Mouse (Mus musculus) activated CD4-positive, CD25-positive, alpha-beta regulatory T cell, adult 4 months (primary cell): ENCODE measurements at regions not wholly inside any gene's neighbourhood (a gene's known extent, or its start where the extent isn't known, plus 50 kb on each side); places are given as distances from the start of the nearest gene placed in this dataset.

Experiments used
- ATAC-seq: one replicate; pipeline ENCODE4 v1.8.0; 2017

DNA sequence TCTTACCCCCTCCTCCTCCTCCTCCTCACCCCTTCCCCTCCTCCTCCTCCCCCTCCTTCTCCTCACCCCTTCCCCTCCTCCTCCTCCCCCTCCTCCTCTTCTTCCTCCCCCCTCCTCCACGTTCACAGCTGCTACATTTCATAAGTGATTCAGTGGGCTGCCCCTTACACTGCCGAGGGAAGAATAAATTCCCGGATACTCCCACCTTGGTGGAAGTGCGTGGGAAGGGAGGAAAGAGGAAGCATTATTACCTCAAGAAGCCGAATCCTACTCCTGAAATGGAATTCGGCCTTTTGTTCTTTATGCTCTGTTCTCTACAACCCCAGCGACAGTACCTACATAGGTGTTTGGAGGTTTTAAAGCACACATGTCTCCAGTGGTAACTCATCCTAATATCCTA lies 256.1 kb downstream of the Cd83 start:
- no peak for ATAC-seq

DNA sequence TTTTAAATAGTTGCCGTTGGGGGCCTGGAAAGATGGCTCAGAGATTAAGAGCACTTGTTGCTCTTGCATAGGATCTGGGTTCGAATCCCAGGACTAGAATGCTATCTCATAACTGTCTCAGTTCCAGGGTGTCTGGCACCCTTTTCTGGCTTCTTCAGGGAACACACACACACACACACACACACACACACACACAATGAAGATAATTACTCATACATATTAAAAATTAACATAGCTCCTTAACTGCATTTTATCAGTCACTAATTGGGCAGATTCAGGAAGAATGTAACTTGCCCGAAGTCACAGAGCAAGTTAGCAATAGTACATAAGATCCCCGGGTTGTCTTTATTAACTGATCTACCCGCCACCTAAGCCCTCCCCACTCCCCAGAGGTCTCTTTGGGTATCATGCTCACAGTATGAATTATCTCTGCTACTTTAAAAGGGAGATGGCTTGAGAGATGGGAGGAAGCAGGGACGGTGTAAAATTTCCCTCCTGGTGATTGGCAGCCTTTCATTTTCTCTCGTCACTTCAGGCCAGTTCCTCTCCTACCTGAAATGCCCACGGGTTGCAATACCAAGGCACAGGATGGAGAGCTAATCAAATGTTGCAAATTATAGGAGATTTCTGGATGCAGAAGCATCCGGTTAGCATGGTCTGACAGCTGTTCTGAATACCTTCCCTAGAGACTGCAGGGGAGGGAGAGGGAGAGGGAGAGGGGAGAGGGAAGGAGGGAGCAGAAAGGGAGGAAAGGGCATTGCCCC lies 258.3 kb downstream of the Cd83 start:
- ATAC-seq = no peak

- no peak for ATAC-seq
Measured at GRCm38 (mm10) chr13:44043494-44043885, 258.9 kb downstream of the Cd83 start.

- no peak for ATAC-seq
Measured at GRCm38 (mm10) chr13:44044546-44045216, 260.1 kb downstream of the Cd83 start.

GRCm38 (mm10) chr13:44046436-44046835 lies 261.9 kb downstream of the Cd83 start:
- ATAC-seq = no peak

- no peak for ATAC-seq
Measured at GRCm38 (mm10) chr13:44054157-44054556, 269.6 kb downstream of the Cd83 start.

DNA sequence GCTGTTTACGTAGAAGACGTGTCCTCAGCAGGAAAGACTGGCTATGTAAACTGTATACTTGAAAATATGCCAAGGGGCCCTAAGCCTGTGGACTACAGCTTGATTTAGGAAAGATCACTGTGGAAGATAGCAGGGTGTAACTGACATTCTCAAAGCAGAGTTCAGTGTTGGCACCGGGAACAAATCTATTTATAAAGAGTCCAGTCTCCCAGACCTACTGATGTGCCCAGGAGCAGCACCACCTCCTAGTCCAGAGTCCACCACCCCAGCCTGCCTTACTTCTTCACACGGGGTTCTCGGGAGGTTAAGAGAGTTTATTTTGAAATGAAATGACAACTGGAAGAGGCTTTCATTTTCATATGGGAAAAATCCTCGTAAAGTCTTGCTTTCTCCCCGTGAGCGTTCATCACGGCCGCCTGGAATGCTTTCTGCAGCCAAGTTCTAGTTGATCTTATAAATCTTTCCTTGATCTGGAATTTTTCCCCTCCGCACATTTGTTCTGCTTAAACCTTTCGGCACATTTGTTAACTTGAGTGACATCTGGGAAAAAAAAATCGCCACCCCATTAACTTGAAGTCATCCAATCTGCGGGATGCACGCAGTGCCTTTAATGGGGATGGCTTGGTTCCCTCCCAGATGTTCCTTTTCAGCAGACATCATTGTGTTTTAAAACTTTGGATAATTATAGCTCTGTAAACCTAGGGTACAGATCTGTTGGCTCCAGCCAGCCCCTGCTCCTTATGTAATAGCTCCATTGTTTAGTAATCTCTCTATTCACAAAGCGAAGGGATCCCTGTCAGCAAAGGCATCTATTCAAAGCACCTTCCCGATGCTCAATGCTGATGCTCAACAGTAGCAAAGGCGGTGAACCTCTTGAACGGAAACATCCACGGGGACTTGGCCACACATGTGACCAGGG lies 271.3 kb downstream of the Cd83 start:
- ATAC-seq = no peak

DNA sequence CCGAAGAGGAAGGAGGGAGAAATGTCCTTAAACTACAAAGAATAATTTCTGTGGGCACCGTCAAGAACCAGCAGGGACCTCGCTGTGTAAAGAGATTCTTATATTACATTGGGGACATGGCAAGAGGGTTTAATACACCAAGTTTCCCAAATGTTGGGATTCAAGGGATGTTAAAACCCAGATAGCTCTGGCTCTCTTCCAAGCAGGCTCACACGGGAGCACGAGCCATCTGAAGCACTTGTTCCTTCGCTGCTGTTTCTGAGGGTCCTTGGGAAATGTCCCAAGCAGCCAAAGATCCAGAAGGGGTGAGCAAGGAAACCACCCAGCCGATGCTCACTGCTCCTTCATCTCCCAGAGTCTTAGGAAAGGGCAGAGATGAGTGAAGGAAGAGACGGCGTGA lies 272.1 kb downstream of the Cd83 start:
- ATAC-seq = no peak

- no peak for ATAC-seq
Measured at GRCm38 (mm10) chr13:44057542-44057941, 273.0 kb downstream of the Cd83 start.

DNA sequence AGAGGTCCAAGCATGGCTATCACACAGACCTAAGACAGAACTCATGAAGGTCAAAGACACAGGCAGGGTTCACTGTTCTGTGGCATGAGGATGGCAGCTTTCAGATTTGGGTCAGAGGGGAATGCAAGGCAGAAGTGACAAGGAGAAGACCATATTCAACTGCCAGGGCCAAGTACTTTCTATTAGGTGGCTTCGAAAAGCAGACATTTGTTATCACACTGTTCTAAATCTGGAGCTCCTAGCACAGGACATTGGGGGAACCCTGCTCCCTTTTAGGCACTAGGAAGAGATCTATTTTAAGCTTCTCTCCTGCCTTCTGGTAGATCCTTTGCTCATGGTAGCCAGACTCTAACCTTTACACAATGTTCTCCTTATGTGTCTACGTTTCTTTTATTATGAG lies 273.7 kb downstream of the Cd83 start:
- ATAC-seq = no peak

DNA sequence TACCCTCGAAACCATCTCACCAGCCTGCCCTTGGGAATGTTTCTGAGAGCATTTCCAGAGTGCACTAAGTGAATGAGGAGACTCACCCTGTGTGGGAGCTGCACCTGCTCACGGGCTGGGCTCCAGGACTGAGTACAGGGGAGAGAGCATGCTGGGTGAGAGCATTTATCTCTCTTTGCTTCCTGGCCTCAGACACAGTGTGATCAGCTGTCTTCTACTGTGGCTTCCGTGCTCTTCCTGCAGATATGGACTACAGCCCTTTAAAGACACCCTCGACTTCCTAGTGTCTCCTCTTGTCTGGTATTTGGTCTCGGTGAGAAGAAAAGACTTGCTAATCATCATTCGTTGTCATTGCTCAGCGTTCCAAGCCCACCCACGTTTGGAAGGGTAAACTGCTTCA lies 274.9 kb downstream of the Cd83 start:
- ATAC-seq = no peak

DNA sequence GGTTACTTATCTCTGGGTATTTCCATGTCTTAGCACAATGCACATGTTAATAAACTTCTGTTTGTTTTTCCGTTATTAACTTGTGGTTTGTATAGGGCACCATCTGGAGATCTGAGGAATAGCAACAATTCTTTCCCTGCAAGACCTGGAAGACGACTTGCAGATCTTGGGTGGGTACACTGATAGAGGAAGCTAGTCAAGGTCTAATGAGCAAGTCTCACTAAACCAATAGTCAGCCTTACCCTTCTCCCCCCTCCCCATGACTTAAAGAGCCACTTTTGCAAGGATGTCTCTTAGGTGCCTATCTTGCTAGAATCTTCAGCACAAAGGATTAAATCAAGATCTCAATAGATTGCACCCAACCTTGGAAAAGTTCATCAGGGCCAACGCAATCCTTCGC lies 276.7 kb downstream of the Cd83 start:
- no peak for ATAC-seq

DNA sequence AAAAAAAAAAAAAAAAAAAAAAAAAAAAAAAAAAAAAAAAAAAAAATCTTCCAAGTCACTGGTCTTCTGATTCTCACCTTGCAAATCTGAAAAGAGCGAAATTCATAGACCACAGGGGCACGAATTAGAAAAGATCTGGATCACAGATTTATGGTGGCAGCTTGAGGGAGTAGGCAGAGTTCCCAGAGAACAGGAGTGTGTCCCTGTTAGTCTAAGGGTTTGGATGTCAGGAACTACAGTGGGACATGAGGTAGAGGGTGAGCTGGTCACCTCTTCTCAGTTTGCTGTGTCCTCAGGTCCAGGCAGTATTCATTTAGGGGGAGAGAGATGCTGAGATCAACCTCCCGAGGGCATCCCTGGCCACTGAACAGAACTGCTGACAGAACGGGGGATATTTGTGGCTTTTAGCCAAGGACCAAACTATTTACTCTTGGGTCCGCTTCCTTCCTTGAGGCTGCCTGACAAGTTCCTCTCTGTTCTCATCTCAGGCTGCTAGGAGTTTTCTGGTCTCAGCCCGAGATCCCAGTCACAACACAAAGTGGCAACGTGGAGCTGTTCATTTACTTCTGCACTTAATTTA lies 277.2 kb downstream of the Cd83 start:
- no peak for ATAC-seq

GRCm38 (mm10) chr13:44063317-44063716 lies 278.7 kb downstream of the Cd83 start:
- no peak for ATAC-seq

DNA sequence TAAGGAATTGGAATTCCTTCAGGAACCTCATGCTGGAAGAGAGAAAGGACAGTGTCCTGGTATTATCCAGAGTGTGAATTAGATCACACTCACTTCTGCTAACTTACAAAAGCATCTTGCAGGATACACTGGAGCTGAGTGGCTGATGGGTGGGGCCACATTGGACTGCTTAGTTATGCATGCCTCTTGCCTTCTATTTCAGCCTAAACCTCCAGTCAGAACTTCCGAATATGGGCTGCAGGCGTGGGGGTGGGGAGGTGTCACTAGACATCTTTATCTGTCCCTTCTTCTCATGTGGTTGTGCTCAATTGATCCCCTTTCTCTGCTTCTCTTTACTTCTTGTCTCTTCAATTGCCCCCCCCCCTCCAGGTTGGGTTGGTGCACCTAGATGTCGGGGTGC lies 279.5 kb downstream of the Cd83 start:
- no peak for ATAC-seq

DNA sequence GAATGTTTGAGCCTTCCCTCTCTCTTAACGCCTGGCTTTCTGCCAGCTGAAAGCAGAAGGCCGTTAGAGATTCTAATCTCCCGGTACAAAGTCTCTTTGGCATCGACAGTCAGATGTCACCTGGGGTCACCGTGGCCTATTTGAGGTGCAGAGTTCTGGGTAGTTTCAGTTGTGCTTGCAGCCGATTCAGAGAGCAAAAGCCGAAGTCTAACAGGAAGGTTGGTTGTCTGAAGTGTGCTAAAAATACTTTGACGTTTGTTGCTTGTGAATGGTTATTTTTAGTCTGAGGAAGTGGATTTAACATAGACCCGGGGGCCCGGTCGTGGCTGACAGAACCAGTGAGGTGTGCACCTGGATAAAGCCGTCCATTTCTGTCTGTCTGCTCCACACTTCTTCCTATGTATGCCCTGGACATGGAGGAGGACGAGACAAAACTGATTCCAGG lies 281.2 kb downstream of the Cd83 start:
- peak; percentile 82 for ATAC-seq

DNA sequence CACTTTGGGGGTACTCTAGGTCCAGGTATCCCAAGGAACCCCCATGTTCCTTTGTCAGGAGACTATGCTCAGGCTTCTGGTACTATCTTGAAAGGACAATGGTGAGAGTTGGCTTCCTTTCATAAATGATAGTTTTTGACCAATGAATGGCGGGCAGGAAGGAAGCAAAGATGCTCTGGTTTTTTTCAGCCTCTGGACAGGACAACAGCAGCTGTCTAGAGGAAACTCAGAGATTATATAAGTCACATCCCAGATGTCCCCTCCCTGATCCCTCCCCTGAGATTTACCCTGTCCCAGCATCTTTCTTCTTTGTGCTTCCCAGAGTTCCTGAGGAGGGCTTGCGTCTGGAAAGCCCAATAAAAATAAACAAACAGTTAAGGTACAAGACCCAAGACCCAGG lies 282.7 kb downstream of the Cd83 start:
- ATAC-seq = no peak

- no peak for ATAC-seq
Measured at GRCm38 (mm10) chr13:44068951-44069350, 284.4 kb downstream of the Cd83 start.

DNA sequence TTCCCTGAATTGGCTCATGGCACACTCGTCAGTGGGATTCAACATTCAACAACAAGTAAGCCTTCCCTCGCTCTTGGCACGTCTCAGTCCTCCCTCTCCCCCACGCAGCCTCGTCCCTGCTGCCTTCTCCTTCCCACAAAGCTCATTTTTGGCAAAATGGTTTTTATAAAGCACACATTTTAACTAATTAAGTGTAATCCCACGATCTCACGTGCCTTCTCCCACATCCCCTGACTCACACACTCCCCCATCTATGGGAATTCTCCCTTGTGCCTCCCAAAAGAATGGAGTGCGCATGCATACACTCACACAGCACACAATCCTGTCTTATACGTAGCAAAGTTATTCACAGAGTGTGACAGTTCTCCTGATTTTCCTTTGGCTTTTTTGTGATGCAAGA lies 288.5 kb downstream of the Cd83 start:
- ATAC-seq = no peak

GRCm38 (mm10) chr13:44074172-44074571 lies 289.6 kb downstream of the Cd83 start:
- no peak for ATAC-seq

GRCm38 (mm10) chr13:44077022-44077421 lies 292.4 kb downstream of the Cd83 start:
- ATAC-seq = no peak

- no peak for ATAC-seq
Measured at GRCm38 (mm10) chr13:44085621-44086510, 301.3 kb downstream of the Cd83 start.
